In the genomic region with DNA sequence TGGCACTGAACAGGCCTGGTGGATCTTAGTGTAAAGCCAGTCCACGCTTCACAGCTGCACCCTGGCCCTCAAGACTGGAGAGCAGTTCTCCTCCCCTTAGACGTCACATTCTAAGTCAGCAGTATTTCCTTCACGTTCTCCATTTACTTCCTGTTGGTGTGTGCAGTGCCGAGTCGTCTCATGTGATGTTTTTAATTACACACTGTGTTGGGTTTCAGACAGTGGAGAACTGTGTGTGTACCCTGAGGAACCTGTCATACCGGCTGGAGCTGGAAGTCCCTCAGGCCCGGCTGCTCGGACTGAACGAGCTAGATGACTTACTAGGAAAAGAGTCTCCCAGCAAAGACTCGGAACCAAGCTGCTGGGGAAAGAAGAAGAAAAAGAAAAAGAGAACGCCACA, we compare ENCODE assay signal across 9 mouse cellular contexts.
DNase-seq lines count a peak whose midpoint lies in the region; ATAC-seq lines count a peak whose summit lies in the region.
"Had no signal": no experiment of that assay in that cellular context is flagged by ENCODE, and none has a peak within 500 bp of the region (broad histone marks: within the 10 kb centered on the region; RNA-seq: fewer than 3 reads in every experiment).

No protein-coding gene starts in this region.

- peaks cover 37% of the 10 kb centered on the region for H3K36me3 ChIP-seq in embryonic facial prominence, embryonic 12.5 days
- peaks cover 51% of the 10 kb centered on the region for H3K36me3 ChIP-seq in kidney, embryonic 14.5 days (ENCODE audit: control insufficient read depth, insufficient read depth, low read length)

- peak; percentile 33 to 53 for DNase-seq in lung, adult 18-20 months
- DNase-seq in lung, postnatal 10 days, result no peak
- peak; percentile 65 for DNase-seq in naive thymus-derived CD4-positive, alpha-beta T cell, adult 2 months (ENCODE audit: low read depth)
- DNase-seq in embryo, embryonic 11 days, result no peak
- no peak for DNase-seq in gastrocnemius, postnatal 36 days

- intact Hi-C loops in gastrocnemius, postnatal 36 days (cut with DNase I), result no loop called here

- no peak overlapping the region for H3K27ac ChIP-seq in embryonic facial prominence, embryonic 12.5 days
- no peak overlapping the region; the same call in 1 of the 2 replicates for H3K27ac ChIP-seq in kidney, embryonic 14.5 days (ENCODE audit: low read depth, low read length)
- H3K27ac ChIP-seq: heart, embryonic 15.5 days; limb, embryonic 13.5 days had no signal

- H3K4me1 ChIP-seq in embryonic facial prominence, embryonic 12.5 days, result peaks cover 6% of the 10 kb centered on the region; the same call in 1 of the 2 replicates
- no peaks in the 10 kb centered on the region for H3K4me1 ChIP-seq in kidney, embryonic 14.5 days (ENCODE audit: control insufficient read depth, insufficient read depth, low read length)
- H3K4me1 ChIP-seq: limb, embryonic 13.5 days had no signal

- no peak overlapping the region for H3K9ac ChIP-seq in embryonic facial prominence, embryonic 12.5 days
- H3K9ac ChIP-seq in kidney, embryonic 14.5 days (ENCODE audit: low read depth, low read length), result no peak overlapping the region
- H3K9ac ChIP-seq: heart, embryonic 15.5 days; limb, embryonic 13.5 days had no signal

- H3K4me3 ChIP-seq in embryonic facial prominence, embryonic 12.5 days, result no peak overlapping the region
- no peak overlapping the region for H3K4me3 ChIP-seq in kidney, embryonic 14.5 days (ENCODE audit: low read length)
- H3K4me3 ChIP-seq: heart, embryonic 15.5 days; limb, embryonic 13.5 days had no signal

- WGBS in embryonic facial prominence, embryonic 12.5 days, result 36% methylated on average over 11 of the region's 11 CpGs
- WGBS in kidney, embryonic 14.5 days, result 49% methylated on average over 11 of the region's 11 CpGs

- H3K9me3 ChIP-seq in embryonic facial prominence, embryonic 12.5 days, result no peaks in the 10 kb centered on the region
- H3K9me3 ChIP-seq in kidney, embryonic 14.5 days (ENCODE audit: control insufficient read depth, low read length), result no peaks in the 10 kb centered on the region
- H3K9me3 ChIP-seq: heart, embryonic 15.5 days; limb, embryonic 13.5 days had no signal

- no peak overlapping the region for H3K4me2 ChIP-seq in embryonic facial prominence, embryonic 12.5 days (replicated peaks)
- H3K4me2 ChIP-seq in kidney, embryonic 14.5 days (replicated peaks; ENCODE audit: low read depth, low read length), result no peak overlapping the region
- H3K4me2 ChIP-seq: heart, embryonic 15.5 days; limb, embryonic 13.5 days had no signal

- peak; percentile 62; the same call in 1 of the 2 replicates for ATAC-seq in embryonic facial prominence, embryonic 12.5 days (ENCODE audit: insufficient number of reproducible peaks, insufficient read depth, low FRiP score, low TSS enrichment)
- peak; percentile 84 for ATAC-seq in kidney, embryonic 14.5 days (ENCODE audit: low FRiP score, low TSS enrichment)

- no peaks in the 10 kb centered on the region for H3K27me3 ChIP-seq in embryonic facial prominence, embryonic 12.5 days
- no peaks in the 10 kb centered on the region for H3K27me3 ChIP-seq in kidney, embryonic 14.5 days (ENCODE audit: control insufficient read depth, insufficient read depth, low read length)
- H3K27me3 ChIP-seq: heart, embryonic 15.5 days; limb, embryonic 13.5 days had no signal

Comparison
In these comparisons a context has a peak if more than half of its experiments do, and no peak if none do; other contexts are left out.
1. DNase-seq: peak in lung, adult 18-20 months (2 of 2) and naive thymus-derived CD4-positive, alpha-beta T cell, adult 2 months (single experiment); none in lung, postnatal 10 days (single experiment), embryo, embryonic 11 days (single experiment) and gastrocnemius, postnatal 36 days (0 of 2).